Mouse (Mus musculus): ENCODE measurements at regions not wholly inside any gene's neighbourhood (a gene's known extent, or its start where the extent isn't known, plus 50 kb on each side); places are given as distances from the start of the nearest gene placed in this dataset.

DNA sequence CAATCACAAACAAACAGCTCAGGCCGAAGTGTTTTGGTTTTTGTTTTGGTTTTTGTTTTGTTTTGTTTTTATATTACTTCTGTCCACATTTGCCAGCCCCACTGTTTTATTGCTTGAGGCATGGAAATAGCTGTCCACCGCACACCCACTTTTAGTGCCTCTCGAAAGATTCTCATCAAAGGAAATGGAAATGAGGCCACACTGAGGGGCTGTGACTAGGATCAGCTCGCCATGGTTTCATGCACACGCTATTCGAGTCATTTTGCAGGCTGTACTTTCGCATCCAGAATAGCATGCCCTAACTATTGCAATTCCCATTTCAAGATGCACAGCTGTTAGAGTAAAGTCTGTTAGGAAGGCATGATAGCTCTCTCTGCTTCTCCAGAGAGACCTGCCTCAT lies 1543.4 kb upstream of the Tenm3 start:
- no peak for DNase-seq (ENCODE audit: low read depth, low spot score)

DNA sequence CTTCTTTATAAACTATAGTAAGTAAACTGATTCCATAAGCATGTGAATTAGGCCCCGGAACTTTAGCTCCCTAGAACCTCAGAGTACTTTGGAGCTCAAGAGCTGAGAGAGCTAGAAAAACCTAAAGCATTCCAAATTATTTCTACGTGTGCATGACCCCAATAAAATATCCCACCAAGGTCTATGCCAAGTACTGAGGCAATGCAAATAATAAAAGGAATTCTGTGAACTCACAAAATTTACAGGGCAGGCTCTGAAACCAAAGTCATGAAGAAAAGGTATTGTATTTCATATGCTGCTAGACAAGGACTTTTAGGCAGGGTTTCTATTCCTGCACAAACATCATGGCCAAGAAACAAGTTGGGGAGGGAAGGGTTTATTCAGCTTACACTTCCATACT lies 1539.9 kb upstream of the Tenm3 start:
- DNase-seq (ENCODE audit: low read depth, low spot score), result no peak

DNA sequence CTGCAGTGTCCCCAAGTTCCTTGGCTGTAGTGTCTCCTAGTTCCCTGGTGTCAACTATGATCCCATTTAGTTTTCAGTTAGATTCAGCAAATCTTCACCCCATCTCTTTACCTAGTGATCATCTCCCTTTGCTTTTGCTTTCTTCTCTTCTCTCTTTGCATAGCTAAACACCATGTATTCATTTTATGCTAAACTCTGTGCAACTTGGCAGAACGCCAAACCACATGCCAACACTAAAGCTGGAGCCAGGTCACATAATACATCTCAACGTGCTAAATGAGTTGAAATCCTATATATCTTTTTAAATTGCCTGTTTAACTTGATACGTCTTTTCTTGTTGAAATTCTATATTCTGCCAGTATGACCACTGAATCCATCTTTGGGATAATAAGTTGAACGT lies 1536.0 kb upstream of the Tenm3 start:
- no peak for DNase-seq (ENCODE audit: low read depth, low spot score)

DNA sequence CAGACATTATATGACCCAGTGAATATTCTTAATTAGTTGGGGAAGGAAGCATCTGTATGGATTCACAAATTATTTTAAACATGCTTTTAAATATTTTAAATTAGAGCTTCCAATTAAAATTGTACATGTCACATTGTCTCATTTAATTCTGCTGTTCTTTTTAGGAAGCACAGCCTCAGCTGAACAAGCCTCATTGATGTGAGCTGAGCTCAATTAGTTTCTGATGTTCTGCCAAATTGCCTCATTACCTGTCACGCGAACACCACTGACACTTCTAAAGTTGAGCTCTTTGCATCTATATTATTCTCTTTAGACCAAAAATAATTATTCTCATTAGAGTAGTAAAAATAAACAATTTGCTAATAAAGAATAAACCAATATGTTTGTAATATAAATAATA lies 1530.0 kb upstream of the Tenm3 start:
- DNase-seq (ENCODE audit: low read depth, low spot score), result no peak

DNA sequence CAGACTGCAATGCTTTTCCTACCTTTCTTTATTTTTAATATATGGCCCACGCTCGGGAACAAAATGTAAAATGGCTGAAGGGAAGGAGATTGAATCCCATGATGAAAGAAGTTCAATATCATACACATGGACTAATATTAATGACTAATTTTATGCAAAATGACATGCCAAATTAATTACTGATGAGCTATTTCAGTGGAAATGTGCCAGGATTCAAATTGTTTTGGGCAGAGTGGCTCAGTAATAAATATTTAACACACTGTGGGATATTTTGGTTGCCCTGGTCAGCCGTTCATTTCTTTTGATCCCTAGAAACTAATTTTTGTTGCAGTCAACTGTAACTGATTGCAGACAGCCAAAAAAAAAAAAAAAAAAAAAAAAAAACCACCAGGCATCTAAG lies 1482.7 kb upstream of the Tenm3 start:
- DNase-seq (ENCODE audit: low read depth, low spot score), result no peak

DNA sequence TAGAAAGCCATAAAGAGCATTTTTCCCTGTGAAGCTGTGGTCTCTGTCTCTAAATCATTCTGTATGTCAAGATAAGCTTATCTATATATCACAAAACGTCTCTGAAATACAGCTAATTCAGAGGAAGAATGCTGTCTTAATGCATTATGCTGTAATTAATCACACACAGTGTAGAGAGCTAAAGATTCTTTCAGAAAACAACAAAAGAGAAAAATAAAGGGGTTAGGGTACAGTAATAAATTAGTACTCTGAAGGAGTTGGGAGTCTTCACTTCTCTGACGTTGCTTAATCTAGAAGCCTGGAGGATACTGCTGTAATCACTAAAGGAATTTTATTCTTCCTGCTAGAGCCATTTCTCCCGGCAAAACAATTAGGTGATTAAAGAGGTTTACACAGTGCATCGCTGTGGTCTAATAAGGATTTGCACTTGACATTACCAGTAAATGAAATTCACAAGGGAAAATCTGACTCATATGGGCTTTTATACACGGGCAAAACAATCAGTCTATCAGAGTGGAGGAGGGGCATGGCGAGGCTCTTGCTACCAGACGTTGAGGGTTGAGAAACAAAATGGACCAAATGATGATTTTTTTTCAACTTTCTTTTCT lies 1477.7 kb upstream of the Tenm3 start:
- DNase-seq (ENCODE audit: low read depth, low spot score), result no peak

DNA sequence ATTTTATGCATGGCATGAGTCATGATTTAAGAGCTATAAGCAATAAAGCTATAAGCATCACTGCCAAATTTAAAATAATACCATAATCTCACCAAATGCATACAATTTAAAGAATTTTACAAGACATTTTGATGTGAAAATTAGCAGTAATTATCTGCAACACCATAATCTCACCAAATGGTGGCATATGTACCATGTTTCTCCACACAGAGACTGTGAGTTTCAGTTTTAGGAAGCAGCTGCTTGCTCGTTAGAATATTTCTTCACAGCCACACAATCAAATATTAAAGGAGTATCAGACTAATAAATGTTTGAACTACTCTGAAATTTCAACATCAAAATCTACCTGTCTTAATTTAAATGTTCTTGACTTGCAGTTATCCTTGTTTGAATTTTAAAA lies 1472.9 kb upstream of the Tenm3 start:
- DNase-seq (ENCODE audit: low read depth, low spot score), result no peak

DNA sequence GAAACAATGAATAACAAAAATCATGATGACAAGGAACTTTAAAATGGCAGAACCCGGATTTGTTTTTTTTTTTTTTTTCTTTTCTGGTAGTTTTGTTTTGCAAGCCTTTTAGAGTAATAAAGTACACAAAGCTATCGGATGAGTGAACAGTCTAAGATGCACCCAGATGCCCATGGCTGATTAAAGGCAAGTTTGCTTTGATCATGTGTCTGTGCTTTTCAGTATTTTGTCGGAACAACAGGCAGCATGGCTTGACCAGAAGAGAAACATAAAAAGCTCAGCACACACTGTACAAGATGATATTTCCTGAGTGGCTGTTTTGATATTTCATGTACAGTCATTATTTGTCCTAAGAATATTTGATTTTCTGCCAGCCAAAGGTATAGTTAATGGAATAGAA lies 1466.6 kb upstream of the Tenm3 start:
- no peak for DNase-seq (ENCODE audit: low read depth, low spot score)

DNA sequence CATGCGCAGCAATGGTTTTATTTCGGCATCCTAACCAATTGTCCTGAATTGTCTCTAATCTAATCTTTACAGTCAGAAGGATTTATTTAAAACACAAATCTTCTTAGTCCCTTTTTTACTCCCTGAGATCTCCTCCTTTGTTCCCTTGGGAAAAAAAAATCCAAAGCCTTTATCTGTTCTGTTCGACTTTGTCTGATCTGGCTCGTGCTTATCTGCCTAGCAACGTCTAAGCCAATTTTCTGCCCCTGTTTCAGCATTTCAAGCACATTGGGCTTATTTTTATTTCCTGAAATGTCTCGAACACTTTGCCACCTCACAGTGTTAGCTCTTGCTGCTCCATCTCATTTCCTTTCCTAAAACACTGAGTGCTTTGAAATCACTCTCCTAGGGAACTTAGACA lies 1456.6 kb upstream of the Tenm3 start:
- DNase-seq (ENCODE audit: low read depth, low spot score), result no peak

DNA sequence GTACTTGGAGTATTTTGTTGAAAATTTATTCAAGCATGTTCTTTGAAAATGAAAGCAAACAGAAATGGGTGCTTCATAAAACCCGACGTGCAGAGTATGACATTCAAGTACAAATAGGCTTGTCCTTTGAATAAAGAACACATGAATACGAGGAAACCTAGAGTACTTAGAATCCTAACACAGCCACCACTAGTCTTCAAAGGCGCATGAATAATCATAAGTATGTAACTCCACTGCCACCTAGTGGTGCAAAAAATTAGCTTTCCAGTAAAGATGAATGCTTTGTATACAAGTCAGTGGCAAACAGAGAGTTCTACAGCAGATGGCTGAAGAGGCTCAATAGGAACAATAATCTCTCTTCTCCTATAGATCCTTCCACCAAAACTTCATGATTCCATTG lies 1449.8 kb upstream of the Tenm3 start:
- peak; percentile 51 for DNase-seq (ENCODE audit: low read depth, low spot score)

DNA sequence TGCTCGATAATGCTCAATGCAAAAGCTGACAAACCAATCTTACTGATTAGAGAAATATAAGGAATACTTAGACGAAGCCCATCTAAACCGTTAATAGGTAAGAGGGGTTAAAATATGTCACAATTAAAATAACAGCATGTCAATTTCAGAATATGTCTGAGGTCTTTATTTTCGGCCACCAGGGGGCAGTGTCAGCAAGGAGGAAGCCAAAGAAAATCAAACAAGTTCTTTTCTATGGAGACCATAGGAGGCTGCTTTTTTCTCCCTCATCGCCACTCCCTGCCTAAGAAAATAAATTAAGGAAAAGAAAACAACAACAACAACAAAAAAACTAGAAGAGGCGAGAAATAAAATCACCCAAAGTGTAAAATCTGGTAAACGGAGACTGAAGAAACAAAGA lies 1448.4 kb upstream of the Tenm3 start:
- DNase-seq (ENCODE audit: low read depth, low spot score), result peak; percentile 28

DNA sequence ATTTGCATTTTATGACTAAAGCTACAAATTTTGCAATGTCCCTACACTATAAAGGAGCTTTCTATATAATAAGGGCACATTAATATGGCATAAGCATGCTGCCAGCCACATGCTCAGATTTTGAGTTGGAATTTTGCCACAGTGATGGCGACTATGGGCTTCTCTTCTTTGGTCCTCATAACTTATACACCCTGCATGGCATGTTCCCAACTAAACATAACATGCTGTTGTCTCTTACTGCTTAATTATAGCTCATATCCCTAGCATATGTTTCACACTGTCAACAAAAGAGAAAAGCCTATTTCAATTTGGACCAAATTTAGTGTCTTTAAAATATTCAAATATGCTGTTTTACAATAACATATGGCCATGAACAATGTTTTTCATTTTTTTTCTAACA lies 1432.6 kb upstream of the Tenm3 start:
- DNase-seq (ENCODE audit: low read depth, low spot score), result no peak

DNA sequence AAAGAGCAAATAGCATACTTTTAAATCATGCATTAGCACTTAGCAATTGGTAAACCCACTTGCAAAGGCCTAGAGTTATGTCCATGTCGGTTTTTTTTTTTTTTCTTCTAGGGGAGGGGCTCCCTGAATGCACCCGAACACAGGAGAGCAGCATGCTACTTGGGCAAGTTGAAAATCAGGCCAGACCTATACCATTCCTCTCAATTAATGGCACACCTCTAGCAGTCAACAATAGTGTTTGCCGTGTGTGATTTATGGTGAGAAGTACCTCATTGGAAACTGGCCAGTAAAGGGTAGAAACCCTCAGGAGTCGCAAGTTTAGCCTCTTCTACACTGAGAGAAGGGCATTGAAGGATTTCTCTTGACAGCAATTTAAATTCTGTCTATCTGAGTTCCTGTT lies 1421.0 kb upstream of the Tenm3 start:
- DNase-seq (ENCODE audit: low read depth, low spot score), result no peak

Measured in retina, adult 2 months (tissue).